Mouse (Mus musculus): ENCODE measurements at regions not wholly inside any gene's neighbourhood (a gene's known extent, or its start where the extent isn't known, plus 50 kb on each side); places are given as distances from the start of the nearest gene placed in this dataset.
A peak's percentile ranks its signal among the peaks of the same experiment; 100 is the strongest.

DNA sequence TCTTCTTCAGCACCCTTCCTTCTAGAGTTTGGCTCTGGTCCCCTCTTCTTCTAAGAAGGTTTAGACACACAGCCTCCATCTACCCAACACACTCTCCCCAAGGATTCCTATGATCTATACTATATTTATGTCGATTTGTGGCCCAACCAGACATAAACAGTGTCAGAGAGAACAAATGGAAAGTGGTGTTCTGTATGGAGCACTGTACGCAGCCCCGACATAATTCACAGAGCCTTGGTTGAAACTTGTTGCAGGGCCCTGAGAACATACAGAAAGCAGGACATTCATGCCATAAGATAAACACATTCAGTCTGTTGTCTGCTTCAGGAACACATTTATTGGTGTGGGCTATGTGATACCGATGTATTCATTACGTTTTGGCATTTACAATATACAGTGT, 463.7 kb upstream of the Pou3f3 start:
- no peak for DNase-seq (ENCODE audit: low spot score in 2 of 2)

- no peak for DNase-seq (ENCODE audit: low spot score in 2 of 2)
These were observed 462.9 kb upstream of the Pou3f3 start for GRCm38 (mm10) chr1:42232716-42233115.

GRCm38 (mm10) chr1:42233289-42233688, 462.3 kb upstream of the Pou3f3 start:
- no peak for DNase-seq (ENCODE audit: low spot score in 2 of 2)

DNA sequence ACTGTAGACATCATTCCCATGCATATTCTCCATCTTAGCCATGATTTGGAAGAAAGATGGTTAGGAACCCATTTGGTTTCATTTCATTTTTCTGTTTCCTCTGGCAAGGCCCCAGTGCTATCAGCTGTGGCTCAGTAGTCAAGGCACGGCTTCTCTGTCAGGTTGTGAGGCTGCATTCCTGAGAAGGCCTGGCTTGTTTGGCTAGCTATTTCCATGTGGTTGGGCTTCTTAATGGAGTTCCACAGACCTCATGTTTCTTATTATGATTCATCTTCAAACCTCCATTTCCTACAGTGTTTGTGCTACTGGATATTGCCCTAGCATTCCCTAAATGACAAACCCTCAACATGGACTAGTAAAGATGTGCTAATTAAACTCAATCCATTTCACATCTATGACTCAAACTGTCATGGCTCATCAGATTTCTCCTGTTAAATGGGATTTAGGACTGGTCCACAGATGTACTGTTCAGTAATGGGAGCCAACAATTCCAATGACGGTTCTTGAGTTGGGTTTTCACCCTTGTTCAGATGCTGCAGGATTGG, 459.0 kb upstream of the Pou3f3 start:
- no peak for DNase-seq (ENCODE audit: low spot score in 2 of 2)

DNA sequence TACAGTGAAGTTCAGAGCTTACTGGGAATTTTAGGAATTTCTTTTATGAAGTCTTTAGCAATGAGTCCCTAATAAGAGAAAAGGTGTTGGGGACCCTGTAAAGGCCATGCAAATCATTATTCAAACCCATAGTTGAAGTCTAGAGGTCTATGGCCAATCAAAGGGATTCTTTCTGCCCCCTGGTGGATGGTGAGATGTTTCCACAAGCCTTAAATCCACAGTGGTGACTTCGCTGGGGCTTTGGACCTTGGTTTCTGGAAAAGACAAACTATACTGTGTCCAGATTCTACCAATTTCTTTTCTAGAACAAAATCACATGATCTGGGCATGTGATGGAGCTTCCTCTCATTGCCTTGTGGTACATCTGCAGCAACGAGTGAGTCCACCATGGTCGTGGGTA, 457.2 kb upstream of the Pou3f3 start:
- DNase-seq (ENCODE audit: low spot score in 2 of 2): no peak

DNA sequence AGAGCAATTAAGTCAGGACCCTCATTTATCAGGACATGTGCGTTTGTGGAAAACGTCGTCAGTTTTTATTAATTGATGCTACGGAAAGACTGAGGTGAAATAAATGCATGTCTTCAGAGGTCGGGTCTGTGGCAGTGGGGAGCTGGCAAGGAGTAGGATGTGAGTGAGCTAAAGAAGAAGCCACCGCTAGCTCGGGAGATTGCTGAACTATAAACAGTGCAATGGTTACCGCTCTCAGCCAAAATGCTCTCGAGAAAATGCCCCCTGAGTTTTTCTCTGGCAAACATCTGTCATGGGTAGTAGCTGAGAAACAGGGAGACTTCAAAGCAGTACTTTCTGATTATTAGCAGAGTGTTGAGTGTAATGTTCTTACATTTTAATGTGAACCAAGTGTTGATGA, 454.4 kb upstream of the Pou3f3 start:
- DNase-seq (ENCODE audit: low spot score in 2 of 2): no peak

DNA sequence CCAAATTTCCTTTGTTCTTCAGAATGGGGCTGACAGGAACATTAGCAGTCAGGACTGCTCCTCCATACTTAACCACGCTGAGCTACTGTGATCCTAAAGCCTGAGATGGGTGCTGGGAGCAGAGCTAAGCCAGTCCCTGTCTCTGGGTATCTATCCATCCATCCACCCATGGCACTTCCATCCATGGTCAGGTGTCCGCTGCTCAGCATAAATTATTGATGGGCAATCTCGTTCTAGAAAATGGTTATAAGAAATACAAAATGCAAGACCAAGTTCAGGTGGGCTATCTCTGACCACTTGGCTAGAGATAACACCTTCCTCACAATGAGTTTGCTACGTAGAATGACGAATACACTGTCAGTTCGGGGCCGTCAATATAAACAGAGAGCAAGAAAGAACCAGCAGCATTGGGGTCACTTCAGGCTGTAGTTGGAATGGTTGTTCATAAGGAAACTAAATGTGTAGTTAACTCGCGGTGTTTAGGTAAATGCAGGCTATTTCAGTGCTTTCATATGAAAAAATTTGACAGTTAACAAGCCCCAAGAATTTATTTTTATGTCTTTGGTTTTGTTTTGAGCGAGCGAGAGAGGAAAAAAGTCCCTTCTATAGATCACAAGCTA, 453.9 kb upstream of the Pou3f3 start:
- DNase-seq (ENCODE audit: low spot score in 2 of 2): no peak

GRCm38 (mm10) chr1:42242586-42243457, 452.7 kb upstream of the Pou3f3 start:
- no peak for DNase-seq (ENCODE audit: low spot score in 2 of 2)

DNA sequence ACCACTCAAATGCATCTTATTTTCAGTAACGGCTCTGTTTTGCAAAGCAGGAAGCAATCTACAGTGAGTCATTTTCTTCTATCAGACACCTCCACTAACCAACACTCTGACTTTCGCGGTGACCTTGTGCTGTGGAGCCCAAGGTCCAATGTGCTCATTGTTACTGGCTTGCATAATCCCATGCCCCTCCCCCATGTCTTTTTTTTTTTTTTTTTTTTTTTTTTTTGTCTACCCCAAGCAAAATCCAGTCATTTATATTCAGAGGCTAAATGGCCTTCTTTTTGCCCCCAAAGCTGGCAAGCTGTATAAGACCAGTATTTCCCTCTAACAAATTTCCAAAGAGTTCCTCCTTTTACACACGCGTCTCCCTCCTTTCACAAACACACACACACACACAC, 452.1 kb upstream of the Pou3f3 start:
- DNase-seq (ENCODE audit: low spot score in 2 of 2): no peak

GRCm38 (mm10) chr1:42243878-42244277, 451.7 kb upstream of the Pou3f3 start:
- no peak for DNase-seq (ENCODE audit: low spot score in 2 of 2)

DNA sequence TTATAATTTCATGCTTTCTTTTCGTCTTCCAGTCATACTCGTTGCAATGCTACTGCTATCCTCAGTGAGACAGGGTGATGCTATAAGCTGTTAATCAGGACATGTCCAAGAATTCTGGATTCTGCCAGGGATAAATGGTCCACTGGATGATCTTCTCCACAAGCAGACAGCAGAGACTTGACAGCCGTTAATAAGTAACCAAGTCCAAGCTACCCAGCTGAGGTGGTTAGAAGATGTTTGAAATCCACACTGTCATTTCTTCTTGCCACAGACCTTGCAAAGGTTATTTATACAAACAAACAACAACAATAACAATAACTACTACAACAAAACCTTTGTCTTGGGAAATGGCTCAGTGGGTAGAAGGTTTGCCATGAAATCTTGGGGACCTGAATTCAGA, 443.2 kb upstream of the Pou3f3 start:
- no peak for DNase-seq (ENCODE audit: low spot score in 2 of 2)

- DNase-seq (ENCODE audit: low spot score in 2 of 2): no peak
These were observed 441.8 kb upstream of the Pou3f3 start for GRCm38 (mm10) chr1:42253786-42254185.

DNA sequence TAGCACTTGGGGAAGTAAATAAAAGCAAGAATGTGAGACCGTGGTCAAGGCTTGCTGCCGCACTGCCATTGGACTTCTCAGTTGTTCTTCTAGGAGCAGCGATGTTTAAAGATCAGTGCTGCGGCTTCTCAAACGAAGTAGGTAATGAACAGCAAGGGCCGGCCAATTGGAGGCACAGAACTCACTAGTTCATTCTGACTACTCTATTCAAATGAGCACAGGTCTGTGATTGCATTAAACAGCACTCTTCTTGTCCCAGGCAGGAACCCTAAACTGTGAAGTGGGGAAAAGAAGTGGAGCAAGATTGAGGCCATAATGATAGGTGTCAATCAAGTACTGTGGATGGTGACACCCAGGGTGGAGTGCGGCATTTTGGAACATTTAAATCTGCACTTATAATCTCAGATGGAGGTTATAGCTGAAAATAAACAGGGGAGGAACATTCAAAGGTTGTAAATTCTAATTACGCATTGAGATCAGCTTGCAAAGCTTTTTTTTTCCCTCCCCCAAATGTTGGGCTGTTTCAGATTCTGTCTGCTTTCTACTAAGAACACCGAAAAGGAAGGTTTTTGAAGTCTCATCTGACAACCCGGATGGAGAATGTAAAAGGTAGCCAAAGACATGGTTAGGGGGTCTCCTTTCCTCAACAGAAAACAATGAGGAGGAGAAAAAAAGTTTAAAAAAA, 438.5 kb upstream of the Pou3f3 start:
- DNase-seq (ENCODE audit: low spot score in 2 of 2): no peak

- no peak for DNase-seq (ENCODE audit: low spot score in 2 of 2)
These were observed 437.6 kb upstream of the Pou3f3 start for GRCm38 (mm10) chr1:42257801-42258593.

DNA sequence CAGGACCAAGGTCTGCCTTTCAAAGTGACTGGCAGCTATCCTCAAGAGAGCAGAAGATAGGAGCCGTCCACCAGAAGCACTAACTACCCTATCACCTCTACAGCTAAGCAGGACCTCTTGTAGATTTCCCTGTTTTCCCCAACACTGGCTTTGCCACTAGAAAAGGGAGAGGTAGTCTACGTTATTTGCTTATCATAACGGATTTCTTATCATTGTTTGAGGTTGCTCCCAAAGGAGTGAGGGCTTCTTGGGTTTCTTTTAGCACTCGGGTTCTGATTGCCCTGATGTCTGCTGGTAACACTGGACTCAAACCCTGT, 437.0 kb upstream of the Pou3f3 start:
- no peak for DNase-seq (ENCODE audit: low spot score in 2 of 2)

DNA sequence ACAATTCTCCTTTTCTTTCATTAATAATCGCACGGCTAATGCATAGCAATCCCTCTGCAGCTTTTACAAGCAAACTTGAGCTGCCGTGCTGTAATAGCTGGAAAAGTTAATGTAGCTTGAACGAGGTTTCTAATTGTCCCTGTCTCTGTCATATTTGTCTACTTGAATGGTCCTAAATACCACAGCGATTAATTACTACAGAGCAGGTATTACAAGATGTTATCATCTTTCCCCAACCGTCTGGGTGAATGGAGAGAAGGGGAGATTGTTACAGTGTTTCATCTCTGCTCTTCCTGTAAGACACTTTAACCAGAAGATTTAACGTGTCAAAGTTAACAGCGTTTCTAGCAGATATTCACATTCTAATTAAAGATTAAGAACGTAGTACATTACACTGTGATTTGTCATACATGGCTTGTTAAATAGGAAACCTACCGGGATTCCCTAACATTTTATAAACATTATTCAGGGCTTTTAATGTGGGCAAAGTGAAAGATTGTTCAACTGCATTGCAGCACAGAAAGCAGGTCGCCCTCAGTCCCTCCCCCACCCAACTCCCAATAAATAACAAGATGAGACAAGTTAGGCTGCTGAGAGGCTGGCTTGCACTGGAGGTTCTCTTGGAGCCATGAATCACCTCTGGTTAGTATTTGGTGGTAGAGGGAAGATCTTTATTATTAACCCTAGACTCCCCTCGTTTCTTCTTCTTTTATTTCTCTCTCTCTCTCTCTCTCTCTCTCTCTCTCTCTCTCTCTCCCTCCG, 436.2 kb upstream of the Pou3f3 start:
- no peak for DNase-seq (ENCODE audit: low spot score in 2 of 2)

- no peak for DNase-seq (ENCODE audit: low spot score in 2 of 2)
These were observed 435.3 kb upstream of the Pou3f3 start for GRCm38 (mm10) chr1:42260033-42260925.

DNA sequence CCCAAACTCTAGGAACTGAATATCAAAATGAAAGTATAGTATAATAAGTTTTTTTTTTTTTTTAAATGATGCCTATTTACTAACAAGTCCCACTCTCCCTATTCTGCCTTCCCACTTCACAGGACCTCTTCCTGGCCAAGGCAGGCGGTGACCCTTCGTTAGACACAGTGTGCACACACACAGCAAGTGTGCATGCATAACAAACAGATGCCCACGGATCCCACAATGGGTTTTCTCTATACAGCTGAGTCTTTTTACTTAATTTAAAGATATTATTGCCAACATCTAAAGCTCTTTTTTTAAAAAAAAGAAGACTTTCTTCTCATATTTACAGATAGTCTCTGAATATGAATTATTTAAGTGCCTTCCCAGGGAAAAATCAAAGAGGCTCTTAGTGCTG, 434.5 kb upstream of the Pou3f3 start:
- DNase-seq (ENCODE audit: low spot score in 2 of 2): no peak

- DNase-seq (ENCODE audit: low spot score in 2 of 2): no peak
These were observed 433.8 kb upstream of the Pou3f3 start for GRCm38 (mm10) chr1:42261800-42262199.

GRCm38 (mm10) chr1:42262606-42263005, 433.0 kb upstream of the Pou3f3 start:
- DNase-seq (ENCODE audit: low spot score in 2 of 2): peak in 1 of 2 experiments; percentile 13
